Mouse (Mus musculus) midbrain, embryonic 12.5 days (tissue): ENCODE data around the gene Gtpbp8. TPM values are rescaled to one million over a fixed set of nuclear protein-coding genes. Genes with fewer than 3 reads are reported as not detected.
A peak's percentile ranks its signal among the peaks of the same experiment; 100 is the strongest.

Experiments
- ATAC-seq: fragments of 200-750 bp; cut with Nextera tagmentation; 2 replicates; pipeline ENCODE4 v1.8.0; 2017; ENCODE audit warnings: low read depth, moderate TSS enrichment, moderate library complexity; ENCODE audit not compliant: low FRiP score
- H3K27ac ChIP-seq: fragments of 300-500 bp; sonication (generic); replicated peaks from 2 replicates; pipeline ENCODE4 v1.5.1; 2016; ENCODE audit warnings: mild to moderate bottlenecking
- H3K27me3 ChIP-seq: fragments of 300-500 bp; sonication (generic); 2 replicates; pipeline ENCODE4 v1.6.1; 2016; ENCODE audit warnings: mild to moderate bottlenecking
- H3K36me3 ChIP-seq: fragments of 300-500 bp; sonication (generic); 2 replicates; pipeline ENCODE4 v1.6.1; 2016
- H3K4me1 ChIP-seq: fragments of 300-500 bp; sonication (generic); 2 replicates; pipeline ENCODE4 v1.6.1; 2016
- H3K4me2 ChIP-seq: fragments of 300-500 bp; sonication (generic); replicated peaks from 2 replicates; pipeline ENCODE4 v1.6.1; 2016; ENCODE audit warnings: mild to moderate bottlenecking, moderate library complexity
- H3K4me3 ChIP-seq: fragments of 300-500 bp; sonication (generic); 2 replicates; pipeline ENCODE4 v1.5.1; 2016; ENCODE audit warnings: mild to moderate bottlenecking
- H3K9ac ChIP-seq: fragments of 300-500 bp; sonication (generic); replicated peaks from 2 replicates; pipeline ENCODE4 v1.6.1; 2016; ENCODE audit warnings: mild to moderate bottlenecking, moderate library complexity
- H3K9me3 ChIP-seq: fragments of 300-500 bp; sonication (generic); 2 replicates; pipeline ENCODE4 v1.6.1; 2016; ENCODE audit warnings: mild to moderate bottlenecking
- WGBS: fragments of 180-500 bp; shearing (Covaris S2); methylation state at CpG from one replicate; pipeline ENCODE4 v1.1.7; 2016; 5-methylcytosine and 5-hydroxymethylcytosine counted together
- polyA plus RNA-seq: library from polyadenylated mRNA; unstranded; fragments of >200 nt; fragmentation: Nextera tagmentation; extraction: Ambion mirVana; gene quantifications from 2 replicates; pipeline ENCODE4 v1.2.1, GENCODE M21; 2016

Gene Gtpbp8
- polyA plus RNA-seq, 1 experiment from 2014 or later, result 40.1 TPM

DNA sequence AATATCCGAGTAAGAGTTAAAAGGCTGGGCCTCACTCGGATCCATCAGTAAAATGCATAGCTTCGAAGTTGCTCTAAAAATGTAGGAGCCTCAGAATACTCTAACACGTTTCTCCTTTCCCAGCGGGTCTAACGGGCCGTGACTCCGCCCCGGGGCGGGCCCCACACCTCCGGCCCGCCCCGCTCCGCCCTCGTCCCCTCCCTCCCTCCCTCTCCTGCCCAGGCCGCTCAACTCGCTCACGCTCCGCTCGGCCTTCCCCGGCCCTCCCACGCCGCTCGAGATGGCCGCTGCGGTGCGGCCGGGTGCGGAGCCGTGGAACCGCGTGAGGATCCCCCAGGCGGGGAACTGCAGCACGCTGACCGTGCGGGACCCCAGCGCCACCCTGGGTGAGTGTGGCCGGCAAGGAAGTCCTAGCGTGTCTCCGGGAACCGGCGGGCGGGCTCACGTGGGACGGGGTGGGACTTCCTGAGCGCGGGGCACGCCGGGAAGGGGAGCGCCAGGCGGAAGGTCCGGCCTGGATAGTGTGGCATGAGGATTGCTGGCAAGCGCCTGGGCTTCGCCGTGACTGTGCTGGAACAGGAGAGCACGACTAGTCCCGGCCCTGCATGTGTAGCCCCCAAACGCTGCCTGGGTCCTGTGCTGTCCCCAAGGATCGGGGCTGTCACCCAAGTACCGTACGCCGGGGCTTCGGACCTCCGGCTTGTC is 21.9 kb downstream of the Gtpbp8 start, which contains the start of gene Nepro:
Gene Nepro, plus strand, starts transcription at position 219 of the 705 bp plus-strand sequence.
- under 1% methylated on average over 52 of the region's 64 CpGs for WGBS
- Histone ChIP-seq H3K4me1 (peaks cover 12% of the 10 kb centered on the region), H3K4me2 (peak within 1 kb of the TSS; percentile 74), H3K27me3 (no peaks in the 10 kb centered on the region), H3K9ac (peak within 1 kb of the TSS; percentile 76), H3K36me3 (peaks cover 21% of the 10 kb centered on the region), H3K4me3 (peak within 1 kb of the TSS; percentile 87), H3K9me3 (no peaks in the 10 kb centered on the region), H3K27ac (peak within 1 kb of the TSS; percentile 85)
- peak; percentile 98 for ATAC-seq

- WGBS, result 89% methylated on average over 2 of the region's 2 CpGs
- Histone ChIP-seq H3K4me2 (no peak overlapping the region), H3K36me3 (peaks cover 15% of the 10 kb centered on the region), H3K27ac (no peak overlapping the region), H3K9ac (no peak overlapping the region), H3K4me1 (peaks cover 12% of the 10 kb centered on the region), H3K9me3 (no peaks in the 10 kb centered on the region), H3K4me3 (no peak overlapping the region), H3K27me3 (no peaks in the 10 kb centered on the region)
- no peak for ATAC-seq
Observed at GRCm38 (mm10) chr16:44722666-44723065, 23.5 kb downstream of the Gtpbp8 start.

- ATAC-seq, result no peak
- Histone ChIP-seq H3K9ac (no peak overlapping the region), H3K4me1 (peaks cover 24% of the 10 kb centered on the region), H3K4me2 (no peak overlapping the region), H3K4me3 (no peak overlapping the region), H3K36me3 (peaks cover 13% of the 10 kb centered on the region; the same call in 1 of the 2 replicates), H3K27ac (no peak overlapping the region), H3K27me3 (no peaks in the 10 kb centered on the region), H3K9me3 (no peaks in the 10 kb centered on the region)
- 77% methylated on average over 3 of the region's 3 CpGs for WGBS
Observed at GRCm38 (mm10) chr16:44720518-44720917, 25.6 kb downstream of the Gtpbp8 start.

- no peak for ATAC-seq
- Histone ChIP-seq H3K36me3 (peaks cover 13% of the 10 kb centered on the region; the same call in 1 of the 2 replicates), H3K4me1 (peaks cover 17% of the 10 kb centered on the region), H3K9ac (no peak overlapping the region), H3K27me3 (no peaks in the 10 kb centered on the region), H3K4me2 (no peak overlapping the region), H3K27ac (no peak overlapping the region), H3K4me3 (no peak overlapping the region), H3K9me3 (no peaks in the 10 kb centered on the region)
- WGBS, result 81% methylated on average over 7 of the region's 7 CpGs
Observed at GRCm38 (mm10) chr16:44719349-44719748, 26.8 kb downstream of the Gtpbp8 start.

GRCm38 (mm10) chr16:44717838-44718237 is 28.3 kb downstream of the Gtpbp8 start:
- Histone ChIP-seq H3K27me3 (no peaks in the 10 kb centered on the region), H3K27ac (no peak overlapping the region), H3K36me3 (peaks cover 13% of the 10 kb centered on the region; the same call in 1 of the 2 replicates), H3K9ac (no peak overlapping the region), H3K4me3 (no peak overlapping the region), H3K4me1 (peaks cover 13% of the 10 kb centered on the region; the same call in 1 of the 2 replicates), H3K4me2 (no peak overlapping the region), H3K9me3 (no peaks in the 10 kb centered on the region)
- ATAC-seq, result no peak
- 83% methylated on average over 2 of the region's 2 CpGs for WGBS

DNA sequence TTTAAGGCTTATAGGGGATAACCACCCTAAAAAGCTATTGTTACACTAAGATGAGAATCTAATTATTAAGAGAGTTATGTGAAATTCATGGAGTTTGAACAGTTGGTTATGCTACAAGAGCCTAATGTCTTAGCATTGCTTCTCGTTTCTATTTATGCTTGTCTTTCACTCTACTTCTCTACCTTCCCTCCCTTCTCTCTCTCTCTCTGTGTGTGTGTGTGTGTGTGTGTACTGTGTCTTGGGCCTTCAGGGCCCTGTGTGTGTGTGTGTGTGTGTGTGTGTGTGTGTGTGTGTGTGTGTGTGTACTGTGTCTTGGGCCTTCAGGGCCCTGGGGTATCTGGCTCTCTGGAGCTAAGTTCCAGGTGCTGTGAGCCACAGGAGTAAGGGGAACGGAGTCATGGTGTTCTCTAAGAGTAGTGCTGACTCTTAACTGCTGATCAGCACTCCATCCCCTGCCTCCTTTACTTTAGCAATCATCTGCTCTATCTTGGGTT is 29.0 kb downstream of the Gtpbp8 start:
- WGBS, result 76% methylated on average over 2 of the region's 2 CpGs
- Histone ChIP-seq H3K27me3 (no peaks in the 10 kb centered on the region), H3K4me3 (no peak overlapping the region), H3K9me3 (no peaks in the 10 kb centered on the region), H3K36me3 (peaks cover 13% of the 10 kb centered on the region; the same call in 1 of the 2 replicates), H3K4me2 (no peak overlapping the region), H3K4me1 (peaks cover 13% of the 10 kb centered on the region; the same call in 1 of the 2 replicates), H3K9ac (no peak overlapping the region), H3K27ac (peak overlapping the region; percentile 56)
- ATAC-seq, result peak; percentile 55

- Histone ChIP-seq H3K36me3 (peaks cover 13% of the 10 kb centered on the region; the same call in 1 of the 2 replicates), H3K9me3 (no peaks in the 10 kb centered on the region), H3K4me2 (0 out of 2 replicates have a peak overlapping the region, but pooled peaks have one; percentile 12), H3K27ac (peak overlapping the region; percentile 52), H3K27me3 (no peaks in the 10 kb centered on the region), H3K4me3 (no peak overlapping the region), H3K4me1 (peaks cover 13% of the 10 kb centered on the region; the same call in 1 of the 2 replicates), H3K9ac (no peak overlapping the region)
- WGBS, result 34% methylated on average over 10 of the region's 10 CpGs
- peak; percentile 80; the same call in 1 of the 2 replicates for ATAC-seq
Observed at GRCm38 (mm10) chr16:44716305-44717140, 29.6 kb downstream of the Gtpbp8 start.

DNA sequence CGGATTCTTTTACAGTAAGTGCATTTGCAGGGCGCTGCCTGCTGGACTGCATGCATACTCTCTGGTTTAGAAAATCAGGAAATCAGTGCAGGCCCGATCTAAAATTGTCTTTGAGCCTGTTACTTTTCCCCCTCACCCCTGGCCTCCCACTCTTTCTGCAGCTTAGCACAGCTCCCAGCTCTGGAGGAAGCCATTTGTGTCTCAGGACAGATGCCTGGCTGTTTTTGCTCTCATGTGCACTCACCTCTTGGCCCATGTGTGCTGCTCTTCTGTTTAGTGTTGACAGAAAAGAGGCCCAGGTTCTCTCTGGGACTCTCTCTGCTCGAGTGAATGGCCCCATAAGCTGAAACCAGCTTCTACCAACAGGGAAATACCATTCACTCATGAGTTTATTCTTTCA is 42.7 kb downstream of the Gtpbp8 start:
- 68% methylated on average over 4 of the region's 4 CpGs for WGBS
- no peak for ATAC-seq
- H3K9me3 ChIP-seq, result no peaks in the 10 kb centered on the region
- H3K4me2 ChIP-seq, result no peak overlapping the region
- H3K36me3 ChIP-seq, result no peaks in the 10 kb centered on the region
- H3K9ac ChIP-seq, result no peak overlapping the region
- 0 out of 2 replicates have a peak overlapping the region, but pooled peaks have one; percentile 2 for H3K27ac ChIP-seq
- H3K27me3 ChIP-seq, result no peaks in the 10 kb centered on the region
- peaks cover 6% of the 10 kb centered on the region; the same call in 1 of the 2 replicates for H3K4me1 ChIP-seq
- H3K4me3 ChIP-seq, result no peak overlapping the region

GRCm38 (mm10) chr16:44702272-44702671 is 43.9 kb downstream of the Gtpbp8 start:
- no peak for ATAC-seq
- Histone ChIP-seq H3K27me3 (no peaks in the 10 kb centered on the region), H3K4me1 (peaks cover 6% of the 10 kb centered on the region; the same call in 1 of the 2 replicates), H3K27ac (no peak overlapping the region), H3K9ac (no peak overlapping the region), H3K36me3 (no peaks in the 10 kb centered on the region), H3K9me3 (no peaks in the 10 kb centered on the region), H3K4me3 (no peak overlapping the region), H3K4me2 (no peak overlapping the region)
- WGBS, result 69% methylated on average over 5 of the region's 5 CpGs

DNA sequence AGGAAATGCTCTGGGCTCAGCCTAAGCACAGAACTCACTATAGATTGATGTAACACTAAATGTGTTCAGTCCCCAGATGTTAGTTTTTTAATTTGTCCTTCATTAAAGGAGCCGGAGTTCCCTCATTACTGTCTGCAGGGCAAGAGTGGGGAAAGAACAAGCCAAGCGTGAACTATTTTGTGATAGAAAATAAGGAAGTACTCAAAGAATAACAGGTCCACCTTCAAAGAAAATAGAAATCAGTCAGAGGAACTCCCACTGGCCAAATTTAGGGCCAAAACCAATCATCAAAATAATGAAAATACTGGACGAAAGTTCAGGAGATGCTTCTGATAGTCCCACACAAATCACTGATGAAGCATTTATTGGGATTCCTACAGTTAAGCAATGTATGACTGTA is 45.0 kb downstream of the Gtpbp8 start:
- Histone ChIP-seq H3K4me3 (no peak overlapping the region), H3K27me3 (no peaks in the 10 kb centered on the region), H3K36me3 (no peaks in the 10 kb centered on the region), H3K4me2 (no peak overlapping the region), H3K9ac (no peak overlapping the region), H3K4me1 (peaks cover 9% of the 10 kb centered on the region; the same call in 1 of the 2 replicates), H3K27ac (no peak overlapping the region), H3K9me3 (no peaks in the 10 kb centered on the region)
- no peak for ATAC-seq
- WGBS, result 85% methylated on average over 3 of the region's 3 CpGs

- Histone ChIP-seq H3K27ac (no peak overlapping the region), H3K4me3 (no peak overlapping the region), H3K4me2 (no peak overlapping the region), H3K9ac (no peak overlapping the region), H3K4me1 (0 out of 2 replicates have a peak, but pooled peaks cover 6% of the 10 kb centered on the region), H3K9me3 (no peaks in the 10 kb centered on the region), H3K27me3 (no peaks in the 10 kb centered on the region), H3K36me3 (no peaks in the 10 kb centered on the region)
- ATAC-seq, result no peak
- WGBS, result 94% methylated on average over 5 of the region's 5 CpGs
Observed at GRCm38 (mm10) chr16:44697473-44698205, 48.5 kb downstream of the Gtpbp8 start.
